Mouse (Mus musculus) CH12F3 (cell line): ENCODE data around the gene Mast4.

ENCODE experiments used
- in situ Hi-C: fragments of 300-500 bp; cut with MboI; formaldehyde crosslinking; loops from 2 replicates; pipeline ENCODE4 v1.14.3; 2020; ENCODE audit warnings: low sequenced_read_pairs

The Mast4 gene

DNA sequence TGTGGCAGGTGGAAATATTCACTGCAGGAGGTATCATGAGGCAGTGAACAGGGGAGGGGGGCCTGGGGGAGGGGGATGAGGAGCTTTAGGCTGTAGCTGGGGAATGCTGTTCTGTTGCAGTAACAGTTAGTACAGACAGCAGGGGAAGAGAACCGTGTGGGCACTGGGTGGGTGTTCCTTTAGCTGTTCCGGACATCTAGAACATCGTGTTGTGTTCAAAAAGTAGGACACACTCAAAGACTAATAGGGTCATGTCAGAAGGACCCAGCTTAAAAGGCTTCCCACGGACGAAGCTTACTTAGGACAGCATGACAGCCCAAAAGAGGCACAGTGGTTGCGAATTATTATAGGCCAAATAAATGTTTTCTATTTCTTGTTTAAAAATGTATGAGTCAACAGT, 393.8 kb downstream of the Mast4 start:
- in situ Hi-C loops, result no loop called here

DNA sequence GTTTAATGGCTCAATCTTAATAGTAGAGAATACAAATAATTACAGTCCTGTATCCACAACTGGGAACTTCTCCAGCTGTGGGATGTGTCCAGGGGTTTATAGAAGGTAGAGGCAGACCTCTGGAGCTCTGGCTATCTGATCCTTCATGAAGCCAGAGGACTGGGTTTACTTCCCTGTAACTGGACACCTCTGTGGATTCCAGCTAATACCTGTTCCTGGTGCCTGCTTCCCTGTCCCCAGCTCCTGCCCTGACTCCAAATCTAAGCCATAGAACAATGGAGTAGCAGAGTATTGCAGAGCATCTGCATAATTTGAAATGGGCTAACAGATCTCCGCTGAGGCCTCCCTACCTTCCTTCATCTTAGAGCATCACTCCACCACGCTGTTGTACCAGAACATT, 398.1 kb downstream of the Mast4 start:
- in situ Hi-C loops, result no loop called here

DNA sequence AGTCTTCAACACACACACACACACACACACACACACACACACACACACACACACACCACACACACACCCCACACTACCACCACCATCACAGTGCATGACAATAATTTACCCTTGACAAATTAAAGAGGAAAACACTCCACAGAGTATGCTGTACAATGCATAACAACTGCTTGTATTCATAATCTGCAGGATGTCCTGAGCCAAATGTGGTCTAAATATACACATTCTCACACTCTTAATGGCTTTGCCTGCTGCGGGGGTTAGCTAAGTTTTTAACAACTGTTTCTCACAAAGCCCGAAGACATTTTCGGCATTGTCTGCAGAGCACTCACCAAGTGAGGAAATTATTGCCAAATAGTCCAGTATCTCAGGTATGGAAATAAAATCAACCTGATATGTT, 398.5 kb downstream of the Mast4 start:
- in situ Hi-C loops, result no loop called here

DNA sequence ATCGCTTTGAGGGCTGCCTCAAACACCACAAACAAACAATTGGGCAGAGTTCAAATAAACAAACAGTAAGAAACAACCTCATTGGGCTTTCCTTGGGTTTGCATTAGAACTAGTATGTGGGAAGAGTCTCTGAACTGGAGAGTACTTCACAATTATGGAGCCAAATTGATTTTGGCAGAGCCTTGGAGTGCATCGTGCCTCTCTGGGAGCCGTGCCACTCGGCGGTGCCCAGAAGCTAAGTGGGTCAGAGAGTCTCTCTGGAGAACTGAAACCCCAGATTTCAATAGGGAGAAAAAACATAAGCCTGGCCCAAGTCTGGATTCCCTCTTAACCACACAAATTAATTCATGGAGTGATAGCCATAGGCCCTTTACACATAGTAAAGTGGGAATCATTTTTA, 400.6 kb downstream of the Mast4 start:
- in situ Hi-C loops, result no loop called here

DNA sequence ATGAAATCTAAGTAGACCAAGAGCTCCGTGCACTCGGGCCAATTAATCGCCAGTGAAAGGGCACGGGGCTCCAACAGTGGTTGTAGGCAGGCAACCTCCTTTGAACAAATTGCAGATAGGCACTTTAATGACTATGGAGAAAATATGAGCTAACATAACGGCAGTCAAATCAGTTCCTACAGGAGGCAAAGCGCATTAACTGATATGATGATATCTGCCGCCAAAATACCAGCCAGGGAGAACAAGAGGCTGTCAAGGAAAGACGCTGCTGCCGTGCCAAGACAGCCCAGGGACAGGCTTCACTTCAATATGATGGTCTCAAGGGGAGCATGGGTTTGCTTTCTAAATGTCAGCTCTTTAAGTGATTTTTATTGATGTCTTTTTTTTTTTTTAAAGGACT, 401.9 kb downstream of the Mast4 start:
- in situ Hi-C loops, result no loop called here

DNA sequence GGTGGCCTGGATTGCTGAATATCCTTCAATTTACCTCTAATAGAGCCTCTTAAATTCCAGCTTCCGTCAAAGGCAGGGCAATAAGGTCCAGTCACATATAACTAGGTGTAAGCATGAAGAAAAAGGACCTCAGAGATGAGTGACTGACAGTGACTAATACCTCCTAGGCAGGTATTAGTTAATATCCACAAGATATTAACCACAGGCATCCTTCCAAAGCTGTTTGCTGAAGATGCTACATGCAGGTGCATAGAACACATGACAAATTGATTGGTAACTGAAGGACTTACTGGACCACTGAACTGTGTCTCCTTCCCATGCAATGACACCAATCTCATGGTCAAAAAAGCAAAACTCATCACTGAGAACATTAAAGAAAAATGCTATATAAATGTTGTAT, 402.3 kb downstream of the Mast4 start:
- in situ Hi-C loops, result no loop called here

DNA sequence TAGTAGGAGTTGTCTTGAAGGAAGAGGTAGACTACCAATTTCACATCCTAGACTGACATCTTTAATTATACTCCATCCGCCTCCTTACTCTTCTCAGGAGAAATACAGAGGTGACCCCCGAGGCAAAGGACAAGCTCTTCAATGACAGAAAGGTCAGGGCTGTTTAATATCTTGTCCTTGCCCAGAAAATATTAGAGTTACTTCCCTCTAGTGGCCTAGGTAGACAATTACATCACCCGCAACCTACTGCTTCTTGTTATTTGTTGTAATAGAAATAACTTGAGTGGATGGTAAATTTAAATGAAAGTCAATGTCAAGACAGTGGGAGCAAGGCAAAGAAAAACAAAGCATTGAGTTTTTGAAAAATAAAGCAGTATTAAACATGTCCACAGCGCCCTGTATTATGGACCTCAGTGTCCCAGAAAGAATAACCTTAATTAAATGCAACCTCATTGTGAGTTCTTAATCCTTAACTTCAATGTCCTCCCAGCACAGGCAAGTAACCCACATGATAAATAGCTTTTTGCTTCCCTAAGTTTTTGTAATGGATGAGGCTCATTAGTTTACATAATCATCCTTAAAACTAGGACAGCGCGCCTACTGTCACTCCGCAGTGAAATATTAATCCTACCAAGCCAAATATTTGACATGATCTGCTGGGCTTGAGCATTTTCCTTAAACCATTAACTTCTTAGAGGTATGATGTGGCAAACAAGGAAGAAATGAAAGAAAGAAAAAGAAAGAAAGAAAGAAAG, 408.3 kb downstream of the Mast4 start:
- in situ Hi-C loops, result no loop called here

DNA sequence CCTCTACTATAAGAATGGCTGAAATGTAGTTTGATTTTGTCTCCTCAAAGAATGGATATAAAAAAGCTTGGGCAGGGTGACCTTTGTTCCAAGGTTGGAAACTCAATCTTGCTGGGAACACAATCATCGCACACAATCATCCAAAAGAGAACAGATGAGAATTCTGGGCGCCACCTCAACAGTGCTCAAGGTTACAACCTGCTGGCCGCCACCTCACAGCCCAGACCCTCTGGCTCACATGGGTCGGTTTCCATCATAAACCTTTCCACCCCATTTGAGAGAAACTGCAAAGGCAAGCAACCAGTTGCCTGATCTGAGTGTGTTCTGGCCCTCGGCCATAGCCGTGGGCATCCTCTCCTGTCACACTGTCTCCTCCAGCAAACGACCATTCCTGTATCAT, 414.6 kb downstream of the Mast4 start:
- in situ Hi-C loops, result no loop called here

DNA sequence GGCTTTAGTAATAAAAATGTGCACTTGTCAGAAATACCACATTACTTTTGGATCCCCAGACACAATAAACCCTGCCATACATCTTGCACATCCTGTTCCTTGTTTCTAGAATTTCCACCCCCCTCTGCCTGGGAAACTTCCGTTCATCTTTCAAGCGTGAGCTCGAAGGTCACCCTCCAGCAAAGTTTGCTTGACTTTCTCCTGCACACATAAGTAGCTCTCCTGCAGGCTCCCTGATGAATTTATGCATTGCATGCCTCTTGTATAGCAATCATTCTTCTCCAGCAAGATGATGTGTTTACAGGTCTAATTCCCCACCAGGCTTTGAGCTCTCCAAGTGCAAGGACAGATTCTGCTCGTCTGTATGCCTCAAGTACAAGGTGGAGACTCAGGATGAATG, 415.7 kb downstream of the Mast4 start:
- in situ Hi-C loops, result no loop called here

DNA sequence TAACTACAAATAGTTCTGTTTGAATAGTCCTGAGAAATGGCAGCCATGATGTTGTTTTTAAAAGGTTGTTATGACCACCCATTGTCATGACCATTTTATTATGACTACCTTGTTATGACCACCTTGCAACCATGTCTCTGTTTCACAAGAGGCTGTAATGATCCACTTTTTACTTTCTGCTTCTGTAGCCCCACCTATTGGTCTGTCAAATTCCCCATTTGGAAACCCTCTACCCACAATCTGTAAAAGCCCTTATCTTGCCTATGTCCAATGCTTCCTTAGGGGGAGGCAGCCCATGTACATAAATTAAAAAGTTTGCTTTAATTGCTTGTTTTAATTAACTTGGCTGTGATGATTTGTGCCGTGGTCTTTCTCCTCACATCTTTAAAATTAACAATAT, 419.0 kb downstream of the Mast4 start:
- in situ Hi-C loops, result no loop called here

DNA sequence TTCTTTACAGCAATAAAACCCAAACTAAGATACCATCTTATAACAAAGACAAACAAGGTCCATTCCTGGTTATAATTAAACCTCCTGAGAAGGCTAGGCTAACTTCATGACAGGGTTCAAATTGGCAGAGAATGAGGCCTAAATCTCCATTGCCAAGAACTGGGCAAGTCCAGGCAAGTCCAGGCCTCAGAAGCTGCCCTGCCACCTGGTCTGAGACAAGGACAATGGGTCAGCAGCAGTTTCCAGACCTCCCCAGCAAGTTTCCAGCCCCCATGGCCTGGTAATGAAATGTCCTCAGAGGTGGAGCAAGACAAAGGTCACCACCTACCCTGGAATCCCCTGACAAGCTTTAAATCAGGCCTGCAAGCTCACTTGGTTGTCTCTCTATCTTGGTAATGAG, 419.5 kb downstream of the Mast4 start:
- in situ Hi-C loops, result no loop called here

DNA sequence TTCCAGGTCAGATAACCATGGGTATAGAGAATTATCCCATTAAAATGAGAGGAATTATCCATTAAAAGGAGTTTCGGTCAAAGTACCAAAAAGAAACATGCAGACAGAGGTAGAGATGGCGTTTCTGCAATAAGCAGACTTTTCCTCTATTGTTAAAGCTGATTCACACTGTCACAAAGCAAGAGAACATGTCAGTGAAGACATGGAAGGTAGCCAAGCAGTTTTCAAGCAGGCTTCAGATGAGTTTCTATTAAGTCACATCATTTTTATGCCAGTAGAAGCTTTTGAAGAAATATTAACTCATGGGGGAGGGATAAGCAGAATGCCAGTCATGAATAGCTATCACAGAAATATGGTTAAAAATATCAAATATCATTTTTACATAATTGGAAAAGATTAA, 420.4 kb downstream of the Mast4 start:
- in situ Hi-C loops, result no loop called here

DNA sequence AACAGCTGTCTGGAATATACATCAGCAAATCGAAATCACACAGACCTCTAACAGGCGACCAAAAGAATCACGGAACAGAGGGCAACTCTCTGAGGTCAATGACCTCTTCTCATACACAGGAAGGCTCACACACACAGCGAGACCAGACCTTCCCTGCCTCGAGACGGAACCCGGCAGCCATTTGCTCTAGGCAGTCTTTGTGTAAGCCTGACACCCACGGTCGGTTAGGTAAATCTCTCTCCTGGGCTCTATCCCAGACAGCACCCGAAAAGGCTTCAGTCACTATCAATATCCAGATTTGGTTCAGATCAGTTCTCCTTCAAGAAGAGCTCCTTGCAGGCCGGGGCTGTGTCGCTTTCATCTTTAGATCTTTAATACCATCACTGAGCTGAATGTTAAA, 421.4 kb downstream of the Mast4 start:
- in situ Hi-C loops, result no loop called here

DNA sequence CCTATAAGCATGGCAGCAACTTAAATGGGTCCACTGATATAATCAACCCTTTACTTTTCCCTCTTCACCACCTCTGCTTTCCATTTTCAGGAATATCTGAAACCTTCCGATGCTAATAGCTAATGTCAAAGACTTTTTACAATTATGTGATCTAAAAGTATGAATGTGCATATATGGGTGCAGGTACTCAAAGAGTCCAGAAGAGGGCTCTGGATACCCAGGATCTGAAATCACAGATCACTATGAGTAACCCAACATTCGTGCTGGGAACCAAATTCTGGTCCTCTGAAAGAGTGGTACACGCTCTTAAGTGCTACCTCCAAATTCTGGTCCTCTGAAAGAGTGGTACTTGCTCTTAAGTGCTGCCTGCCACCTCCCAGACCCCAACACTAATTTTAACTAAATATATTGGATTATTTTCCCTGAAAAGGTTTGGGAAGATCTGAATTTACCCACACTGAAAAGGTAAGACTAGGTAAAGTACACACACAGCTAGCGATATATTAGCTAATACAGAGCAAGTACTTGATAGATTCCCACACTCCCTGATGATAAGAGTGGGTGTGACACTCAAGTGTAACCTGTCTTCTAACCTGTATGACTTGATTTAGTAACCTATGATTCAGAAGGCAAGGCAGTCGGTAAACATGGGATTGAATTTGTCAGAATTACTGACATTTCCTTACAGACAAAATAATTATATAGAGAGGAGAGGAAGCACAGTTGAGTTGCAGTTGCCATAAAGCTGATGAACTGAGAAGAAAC, 424.5 kb downstream of the Mast4 start:
- in situ Hi-C loops, result no loop called here

DNA sequence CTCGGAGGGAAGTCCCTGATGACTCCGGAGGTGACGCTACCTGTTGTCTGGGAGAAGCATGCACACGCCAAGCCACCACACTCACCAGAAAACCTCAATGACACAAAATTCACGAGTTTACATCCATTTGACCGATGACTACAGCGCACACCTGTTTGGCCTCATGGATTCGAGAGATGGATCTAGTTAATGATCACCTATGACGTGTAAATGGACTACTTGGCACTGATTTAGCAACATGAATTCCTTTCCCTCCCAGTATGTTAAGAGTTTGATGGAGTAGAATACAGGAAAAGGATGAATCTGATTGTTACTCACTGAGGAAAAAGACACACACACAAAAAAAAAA, 427.7 kb downstream of the Mast4 start:
- in situ Hi-C loops, result no loop called here

DNA sequence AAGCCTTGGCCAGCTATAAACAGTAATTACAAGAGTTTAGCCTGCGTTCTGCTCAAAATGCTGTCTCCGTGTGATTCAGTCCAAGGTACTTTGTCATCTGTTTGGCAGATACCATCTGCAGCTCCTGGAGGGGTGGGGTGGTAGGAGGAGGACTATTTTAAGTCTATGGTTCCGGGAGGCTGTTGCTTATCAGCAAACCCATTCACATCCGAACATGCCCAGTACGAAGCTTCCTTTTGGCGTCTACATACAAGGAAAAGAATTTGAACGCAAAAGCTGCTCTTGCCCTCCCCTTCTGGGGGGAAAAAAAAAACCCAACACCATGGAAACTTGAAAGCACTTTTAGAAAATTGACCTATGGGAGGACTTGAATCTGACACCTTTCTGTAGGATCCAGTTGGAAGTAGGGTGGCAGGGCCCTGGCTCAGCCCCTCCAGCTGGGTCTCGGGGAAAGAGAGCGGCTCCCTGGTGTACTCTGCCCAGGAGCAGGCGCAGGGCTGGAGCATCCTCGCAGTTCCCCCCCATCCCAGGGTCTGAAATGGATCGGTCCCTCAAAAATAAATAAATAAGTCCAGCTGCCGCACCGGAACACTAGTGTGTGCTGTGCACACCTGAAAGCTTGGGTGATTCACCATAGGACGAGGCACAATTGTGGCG, 428.2 kb downstream of the Mast4 start:
- in situ Hi-C loops, result no loop called here

DNA sequence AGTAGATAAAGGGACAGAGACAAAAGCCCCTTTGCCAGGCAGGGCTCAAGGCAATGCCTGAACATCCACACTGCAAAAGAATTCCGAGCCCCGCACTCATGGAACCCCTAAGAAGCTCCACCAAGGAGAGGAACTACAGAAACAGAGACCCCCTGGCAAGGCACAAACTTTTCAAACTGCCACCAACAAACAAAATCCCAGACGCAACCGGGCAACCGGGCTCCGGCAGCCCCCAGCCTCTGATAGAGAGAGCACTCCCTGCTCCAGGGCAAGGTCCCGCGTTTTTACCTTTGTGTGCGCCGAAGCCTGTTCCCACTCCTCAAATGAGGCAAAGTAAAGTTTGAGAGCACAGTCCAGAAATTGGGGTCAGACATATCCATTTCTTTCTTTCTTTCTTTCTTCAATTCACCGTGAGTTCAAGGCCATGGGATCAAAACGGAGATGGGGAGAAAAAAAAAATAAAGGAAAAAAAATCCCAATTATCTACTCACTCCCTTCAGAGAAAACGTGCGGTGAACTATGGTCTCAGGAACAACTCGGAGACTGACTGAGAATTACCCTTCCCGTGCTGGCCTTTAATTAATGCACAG, 428.8 kb downstream of the Mast4 start:
- in situ Hi-C loops, result no loop called here

DNA sequence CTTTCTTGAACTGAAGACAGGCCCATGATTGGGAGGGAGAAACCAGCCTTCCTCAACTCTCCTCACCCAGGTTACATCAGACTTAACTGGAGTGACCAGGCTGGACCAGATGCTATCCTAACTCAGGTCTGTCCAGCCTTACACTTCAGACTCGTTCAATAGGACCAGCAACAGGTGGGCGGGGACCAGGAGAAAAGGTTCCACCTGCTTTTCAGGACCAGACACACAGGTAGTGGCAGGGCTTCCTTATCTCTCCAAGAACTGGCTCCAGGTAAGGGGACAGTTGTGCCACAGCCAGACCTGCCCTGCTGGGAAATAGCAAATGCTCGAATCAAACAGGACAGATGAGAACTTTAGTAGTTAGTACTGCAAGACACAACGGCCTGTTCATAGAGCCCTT, 430.6 kb downstream of the Mast4 start:
- in situ Hi-C loops, result no loop called here

DNA sequence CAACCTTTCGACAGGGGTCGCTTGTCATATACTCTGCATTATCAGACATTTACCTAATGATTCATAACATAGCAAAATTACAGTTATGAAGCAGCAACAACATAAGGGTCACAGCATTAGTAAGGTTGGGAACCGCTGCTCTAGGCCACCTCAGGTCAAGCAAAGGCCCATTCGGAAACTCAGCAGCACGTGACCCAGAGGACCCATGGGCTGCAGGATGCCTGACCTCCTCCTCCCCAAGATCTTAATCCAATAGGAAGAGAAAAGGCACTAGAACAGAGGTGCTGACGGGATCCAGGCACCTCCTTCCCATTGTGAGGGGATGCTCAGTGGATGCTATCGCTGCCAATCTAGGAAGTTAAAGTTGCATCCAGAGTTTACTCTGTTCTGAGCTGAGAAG, 432.2 kb downstream of the Mast4 start:
- in situ Hi-C loops, result no loop called here

DNA sequence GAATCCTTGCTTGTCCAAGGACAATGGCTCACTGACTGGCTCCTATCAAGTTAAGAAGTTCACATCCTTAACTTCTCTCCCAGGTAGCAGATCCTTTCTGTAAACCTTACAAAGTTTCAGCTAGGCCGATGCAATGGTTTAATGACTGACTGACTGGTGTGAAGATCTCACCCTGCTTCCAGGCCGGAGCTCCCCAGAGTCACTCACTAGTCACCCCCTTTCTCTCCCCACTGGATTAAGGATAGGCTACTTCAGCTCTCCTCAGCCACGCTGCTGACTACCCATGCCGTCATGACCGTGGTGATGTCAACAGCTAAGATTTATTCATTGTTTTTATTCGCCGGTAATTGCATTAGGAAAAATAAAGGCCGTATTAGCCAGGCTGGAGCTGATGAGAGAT, 433.8 kb downstream of the Mast4 start:
- in situ Hi-C loops, result no loop called here

DNA sequence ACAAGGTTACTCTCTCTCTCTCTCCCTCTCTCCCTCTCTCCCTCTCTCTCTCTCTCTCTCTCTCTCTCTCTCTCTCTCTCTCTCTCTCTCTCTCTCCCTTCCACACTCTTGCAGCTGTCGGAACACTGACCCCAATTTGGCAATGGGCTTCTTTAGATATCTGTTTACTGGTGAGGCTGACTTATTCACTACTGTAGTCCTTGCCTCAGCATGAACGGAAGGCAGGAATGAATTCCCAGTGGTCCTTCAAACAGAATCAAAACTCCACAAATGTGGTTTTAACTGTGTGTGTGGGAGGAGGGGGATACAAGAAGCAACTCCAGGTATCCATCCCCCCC, 434.2 kb downstream of the Mast4 start:
- in situ Hi-C loops, result no loop called here
